Mouse (Mus musculus): Measurements from ENCODE around the gene Gng7.

DNA sequence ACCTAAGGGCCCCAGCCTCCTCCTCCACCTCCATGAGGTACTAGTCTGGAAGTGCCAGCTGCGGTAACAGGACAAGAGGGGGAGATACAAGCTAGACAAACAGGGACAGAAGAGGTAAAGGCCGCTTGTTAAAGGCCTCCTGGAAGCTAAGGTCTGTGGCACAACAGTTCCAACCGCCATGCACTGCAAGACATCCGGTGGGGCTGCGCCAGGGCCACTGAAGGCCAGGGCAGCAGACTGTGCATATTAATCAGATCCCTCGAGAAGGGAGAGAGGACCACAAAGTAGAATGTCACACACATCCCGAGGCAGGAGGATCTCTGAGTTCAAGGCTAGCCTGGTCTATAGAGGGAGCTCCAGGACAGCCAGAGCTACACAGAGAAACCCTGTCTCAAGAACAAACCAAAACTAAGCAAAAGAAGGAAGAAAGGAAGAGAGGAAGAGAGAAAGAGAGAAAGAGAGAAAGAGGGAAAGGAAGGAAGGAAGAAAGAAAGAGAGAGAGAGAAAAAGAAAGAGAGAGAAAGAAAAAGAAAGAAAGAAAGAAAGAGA lies 33.1 kb downstream of the Gng7 start:
- TF ChIP-seq CTCF (conservative IDR thresholded peaks at IDR 0.05; ENCODE audit: insufficient read depth, insufficient read length, low read depth, low read length) (0 out of 2 replicates have a peak, but pooled peaks have one; percentile 14), POLR2A (IDR thresholded peaks at IDR 0.05; ENCODE audit: low read depth, low read length) (no peak)

All from kidney, adult 2 months (tissue).